Mouse (Mus musculus) G1E-ER4 (cell line): ENCODE data around the gene Meltf. TPM values are rescaled to one million over a fixed set of nuclear protein-coding genes. Genes with fewer than 3 reads are reported as not detected.

ENCODE experiments used
- GATA1 ChIP-seq: IDR thresholded peaks from one replicate; pipeline ENCODE4 v1.8.0; 2012; ENCODE audit warnings: low read length, inconsistent platforms
- polyA plus RNA-seq: library from polyadenylated mRNA; stranded (reverse); fragments of >175 nt; gene quantifications from 2 replicates; pipeline ENCODE4 v1.2.3, GENCODE M21; 2012

The Meltf gene
- polyA plus RNA-seq, 1 experiment: not detected

- no peak for TF ChIP-seq GATA1
Measured at GRCm38 (mm10) chr16:31943980-31944379, 65.4 kb downstream of the Meltf start.

- no peak for TF ChIP-seq GATA1
Measured at GRCm38 (mm10) chr16:31944698-31945255, 66.2 kb downstream of the Meltf start.

GRCm38 (mm10) chr16:31945372-31945771, 66.8 kb downstream of the Meltf start:
- no peak for TF ChIP-seq GATA1

- TF ChIP-seq GATA1: no peak
Measured at GRCm38 (mm10) chr16:31947333-31947732, 68.7 kb downstream of the Meltf start.

GRCm38 (mm10) chr16:31947901-31948316, 69.3 kb downstream of the Meltf start:
- no peak for TF ChIP-seq GATA1

- no peak for TF ChIP-seq GATA1
Measured at GRCm38 (mm10) chr16:31948345-31948774, 69.8 kb downstream of the Meltf start, which contains the start of the genes 0610012G03Rik and Ncbp2. Gene 0610012G03Rik, minus strand, starts transcription at chr16:31948494. Gene Ncbp2, plus strand, starts transcription at chr16:31948513.

Other genes with a start within 250 kb of the Meltf start
- gene Dlg1, start 215.4 kb upstream of the Meltf start, polyA plus RNA-seq: 9.9 and 11.9 TPM in 2 replicates
- not detected in 2 replicates for gene Pigz, start 55.0 kb downstream of the Meltf start, polyA plus RNA-seq
- 65.4 and 75.8 TPM in 2 replicates for gene 0610012G03Rik, start 69.7 kb downstream of the Meltf start, polyA plus RNA-seq
- 137 and 143 TPM in 2 replicates for gene Ncbp2, start 69.7 kb downstream of the Meltf start, polyA plus RNA-seq
- 2.8 and 4.3 TPM in 2 replicates for gene Senp5, start 124.5 kb downstream of the Meltf start, polyA plus RNA-seq
- gene Pak2, start 200.5 kb downstream of the Meltf start, polyA plus RNA-seq: 29.8 and 41.3 TPM in 2 replicates
- gene Pigx, start 220.9 kb downstream of the Meltf start, polyA plus RNA-seq: 14.8 and 21.0 TPM in 2 replicates
- gene Cep19, start 221.0 kb downstream of the Meltf start, polyA plus RNA-seq: 2.2 and 3.8 TPM in 2 replicates